Mouse (Mus musculus) intestine, embryonic 16.5 days (tissue): ENCODE measurements around the gene Drap1. TPM values are rescaled to one million over a fixed set of nuclear protein-coding genes. Genes with fewer than 3 reads are reported as not detected.
A peak's percentile ranks its signal among the peaks of the same experiment; 100 is the strongest.

Experiments
- ATAC-seq: fragments of 200-750 bp; cut with Nextera tagmentation; 2 replicates; pipeline ENCODE4 v1.8.0; 2017; ENCODE audit warnings: moderate TSS enrichment, moderate library complexity
- H3K27ac ChIP-seq: fragments of 300-500 bp; sonication (generic); 2 replicates; pipeline ENCODE4 v1.5.1; 2014; ENCODE audit warnings: mild to moderate bottlenecking, low read length
- H3K27me3 ChIP-seq: fragments of 300-500 bp; sonication (generic); replicated peaks from 2 replicates; pipeline ENCODE4 v1.6.1; 2014; ENCODE audit warnings: low read length, control low read depth, mixed read lengths; ENCODE audit not compliant: control insufficient read depth, insufficient read depth
- H3K36me3 ChIP-seq: fragments of 300-500 bp; sonication (generic); 2 replicates; pipeline ENCODE4 v1.6.1; 2014; ENCODE audit warnings: low read length, control low read depth; ENCODE audit not compliant: control insufficient read depth, insufficient read depth
- H3K4me1 ChIP-seq: fragments of 300-500 bp; sonication (generic); 2 replicates; pipeline ENCODE4 v1.6.1; 2014; ENCODE audit warnings: low read length, control low read depth, mixed read lengths; ENCODE audit not compliant: control insufficient read depth, insufficient read depth
- H3K4me2 ChIP-seq: fragments of 300-500 bp; sonication (generic); 2 replicates; pipeline ENCODE4 v1.6.1; 2014; ENCODE audit warnings: low read depth, low read length, control low read depth
- H3K4me3 ChIP-seq: fragments of 300-500 bp; sonication (generic); 2 replicates; pipeline ENCODE4 v1.5.1; 2014; ENCODE audit warnings: mild to moderate bottlenecking, low read length
- H3K9ac ChIP-seq: fragments of 300-500 bp; sonication (generic); 2 replicates; pipeline ENCODE4 v1.6.1; 2014; ENCODE audit warnings: low read depth, low read length
- H3K9me3 ChIP-seq: fragments of 300-500 bp; sonication (generic); 2 replicates; pipeline ENCODE4 v1.6.1; 2016; ENCODE audit warnings: low read length, control low read depth; ENCODE audit not compliant: control insufficient read depth
- WGBS: fragments of 180-500 bp; shearing (Covaris S2); extraction: QIAGEN DNeasy Blood & Tissue Kit; methylation state at CpG from one replicate; pipeline ENCODE4 v1.1.7; 2014; 5-methylcytosine and 5-hydroxymethylcytosine counted together
- polyA plus RNA-seq: library from polyadenylated mRNA; unstranded; fragments of >200 nt; fragmentation: Nextera tagmentation; extraction: Ambion mirVana; gene quantifications from 2 replicates; pipeline ENCODE4 v1.2.1, GENCODE M21; 2015

Gene Drap1
- polyA plus RNA-seq, 1 experiment from 2014 or later = 180 TPM

- Histone ChIP-seq H3K27me3 (no peaks in the 10 kb centered on the region), H3K27ac (no peak overlapping the region), H3K4me3 (no peak overlapping the region), H3K4me1 (peaks cover 10% of the 10 kb centered on the region), H3K9ac (no peak overlapping the region), H3K9me3 (no peaks in the 10 kb centered on the region), H3K4me2 (no peak overlapping the region), H3K36me3 (peaks cover 20% of the 10 kb centered on the region)
- ATAC-seq = no peak
- 88% methylated on average over 9 of the region's 9 CpGs for whole genome bisulfite sequencing
Observed at GRCm38 (mm10) chr19:5463212-5463611, 38.4 kb upstream of the Drap1 start.

- Histone ChIP-seq H3K4me1 (peaks cover 13% of the 10 kb centered on the region), H3K4me2 (peak overlapping the region; percentile 94), H3K27ac (no peak overlapping the region), H3K36me3 (peaks cover 13% of the 10 kb centered on the region), H3K4me3 (peak overlapping the region; percentile 74), H3K9me3 (no peaks in the 10 kb centered on the region), H3K27me3 (no peaks in the 10 kb centered on the region), H3K9ac (peak overlapping the region; percentile 74)
- WGBS = 80% methylated on average over 6 of the region's 6 CpGs
- no peak for ATAC-seq
Observed at GRCm38 (mm10) chr19:5461411-5461810, 36.6 kb upstream of the Drap1 start.

GRCm38 (mm10) chr19:5460465-5460911 lies 35.7 kb upstream of the Drap1 start, which contains the start of gene Fibp:
Gene Fibp, plus strand, starts transcription at chr19:5460615.
- Histone ChIP-seq H3K4me1 (peaks cover 22% of the 10 kb centered on the region), H3K27ac (peak within 1 kb of the TSS; percentile 59), H3K27me3 (no peaks in the 10 kb centered on the region), H3K36me3 (peaks cover 7% of the 10 kb centered on the region), H3K9ac (peak within 1 kb of the TSS; percentile 74), H3K4me2 (peak within 1 kb of the TSS; percentile 94), H3K9me3 (no peaks in the 10 kb centered on the region), H3K4me3 (peak within 1 kb of the TSS; percentile 74)
- under 1% methylated on average over 32 of the region's 32 CpGs for WGBS
- peak; percentile 69 for ATAC-seq

- ATAC-seq = no peak
Observed at GRCm38 (mm10) chr19:5459896-5460295, 35.1 kb upstream of the Drap1 start.

GRCm38 (mm10) chr19:5459019-5459418 lies 34.2 kb upstream of the Drap1 start:
- Histone ChIP-seq H3K36me3 (peaks cover 3% of the 10 kb centered on the region; the same call in 1 of the 2 replicates), H3K27me3 (no peaks in the 10 kb centered on the region), H3K9ac (no peak overlapping the region), H3K4me2 (no peak overlapping the region), H3K27ac (no peak overlapping the region), H3K4me1 (peaks cover 30% of the 10 kb centered on the region), H3K9me3 (no peaks in the 10 kb centered on the region), H3K4me3 (no peak overlapping the region)
- ATAC-seq = no peak
- WGBS = 63% methylated on average over 7 of the region's 7 CpGs

More at GRCm38 (mm10) chr19:5459896-5460295, 35.1 kb upstream of the Drap1 start:
- H3K27me3 ChIP-seq = no peaks in the 10 kb centered on the region
- H3K4me3 ChIP-seq = peak overlapping the region; percentile 74
- peaks cover 28% of the 10 kb centered on the region for H3K4me1 ChIP-seq
- H3K36me3 ChIP-seq = peaks cover 3% of the 10 kb centered on the region; the same call in 1 of the 2 replicates
- 29% methylated on average over 3 of the region's 3 CpGs for WGBS
- H3K9me3 ChIP-seq = no peaks in the 10 kb centered on the region
- H3K9ac ChIP-seq = peak overlapping the region; percentile 74
- H3K4me2 ChIP-seq = peak overlapping the region; percentile 68
- peak overlapping the region; percentile 59; the same call in 1 of the 2 replicates for H3K27ac ChIP-seq

GRCm38 (mm10) chr19:5457746-5458442 lies 33.1 kb upstream of the Drap1 start, which contains the start of gene Ccdc85b:
Gene Ccdc85b, minus strand, starts transcription at chr19:5457894.
- Histone ChIP-seq H3K27ac (peak within 1 kb of the TSS; percentile 93), H3K27me3 (no peaks in the 10 kb centered on the region), H3K4me3 (peak within 1 kb of the TSS; percentile 65), H3K9me3 (no peaks in the 10 kb centered on the region), H3K4me2 (peak within 1 kb of the TSS; percentile 98), H3K36me3 (peaks cover 3% of the 10 kb centered on the region; the same call in 1 of the 2 replicates), H3K4me1 (peaks cover 30% of the 10 kb centered on the region), H3K9ac (peak within 1 kb of the TSS; percentile 85)
- WGBS = 12% methylated on average over 14 of the region's 14 CpGs
- peak; percentile 12 for ATAC-seq

- H3K4me2 ChIP-seq = peak overlapping the region; percentile 98
- peak overlapping the region; percentile 93 for H3K27ac ChIP-seq
- H3K4me1 ChIP-seq = peaks cover 30% of the 10 kb centered on the region
- H3K9me3 ChIP-seq = no peaks in the 10 kb centered on the region
- peak overlapping the region; percentile 85 for H3K9ac ChIP-seq
- ATAC-seq = peak; percentile 88
- no peaks in the 10 kb centered on the region for H3K27me3 ChIP-seq
- peaks cover 3% of the 10 kb centered on the region; the same call in 1 of the 2 replicates for H3K36me3 ChIP-seq
- peak overlapping the region; percentile 65 for H3K4me3 ChIP-seq
- under 1% methylated on average over 70 of the region's 70 CpGs for WGBS
Observed at GRCm38 (mm10) chr19:5456922-5457745, 32.4 kb upstream of the Drap1 start.

- Histone ChIP-seq H3K4me1 (peaks cover 28% of the 10 kb centered on the region), H3K4me3 (peak overlapping the region; percentile 65), H3K27me3 (no peaks in the 10 kb centered on the region), H3K36me3 (peaks cover under 1% of the 10 kb centered on the region; the same call in 1 of the 2 replicates), H3K4me2 (peak overlapping the region; percentile 98), H3K27ac (peak overlapping the region; percentile 93), H3K9me3 (no peaks in the 10 kb centered on the region), H3K9ac (peak overlapping the region; percentile 85)
- ATAC-seq = no peak
- WGBS = 3% methylated on average over 26 of the region's 26 CpGs
Observed at GRCm38 (mm10) chr19:5456241-5456921, 31.6 kb upstream of the Drap1 start.
